Mouse (Mus musculus) CH12.LX (cell line): ENCODE results near the gene Fbxl18. TPM values are rescaled to one million over a fixed set of nuclear protein-coding genes. Genes with fewer than 3 reads are reported as not detected.

ENCODE experiments used
- DNase-seq: peaks from one replicate; pipeline ENCODE4 v3.0.0-alpha.2; 2013; ENCODE audit errors: extremely low read depth
- H3K27ac ChIP-seq: 2 replicates; pipeline ENCODE4 v1.5.1; 2012; ENCODE audit warnings: low read depth, mild to moderate bottlenecking, control low read depth, moderate library complexity; ENCODE audit not compliant: insufficient read depth
- H3K27me3 ChIP-seq: replicated peaks from 2 replicates; pipeline ENCODE3; 2012; ENCODE audit warnings: inconsistent platforms
- H3K36me3 ChIP-seq, 2 experiments: replicated peaks in 1 of 2; 2 replicates each; pipeline versions ENCODE3 to v1.6.1; 2012; ENCODE audit warnings: inconsistent platforms in 1 of 2, low read length in 1 of 2, mild to moderate bottlenecking in 1 of 2, mixed read lengths in 1 of 2, moderate library complexity in 1 of 2; ENCODE audit not compliant: control insufficient read depth in 1 of 2, insufficient read depth in 1 of 2
- H3K4me1 ChIP-seq, 2 experiments: 2 replicates each; pipeline ENCODE4 v1.6.1; 2012; ENCODE audit warnings: inconsistent platforms in 1 of 2, moderate library complexity in 1 of 2; ENCODE audit not compliant: insufficient read depth in 2 of 2, control insufficient read depth in 1 of 2
- H3K4me2 ChIP-seq: 2 replicates; pipeline ENCODE4 v1.6.1; 2012; ENCODE audit warnings: low read depth, mild to moderate bottlenecking, control low read depth; ENCODE audit not compliant: poor library complexity, insufficient read depth, severe bottlenecking
- H3K4me3 ChIP-seq, 3 experiments: fragments of 150-350 bp in 1 of 3; sonication (generic) in 1 of 3; replicated peaks in 1 of 3; 2 replicates each; pipeline versions ENCODE3 to v1.5.1; 2011 to 2012; ENCODE audit warnings: low read depth in 2 of 3, low read length in 2 of 3, mild to moderate bottlenecking in 2 of 3, moderate library complexity in 2 of 3, control low read depth in 1 of 3, improper control_type of control experiment in 1 of 3, inconsistent platforms in 1 of 3, mixed read lengths in 1 of 3; ENCODE audit not compliant: poor library complexity in 1 of 3
- H3K79me2 ChIP-seq: replicated peaks from 2 replicates; pipeline ENCODE4 v1.6.1; 2012; ENCODE audit warnings: mild to moderate bottlenecking, moderate library complexity; ENCODE audit not compliant: control insufficient read depth, poor library complexity, insufficient read depth, severe bottlenecking; ENCODE audit errors: extremely low read depth
- H3K9ac ChIP-seq: 2 replicates; pipeline ENCODE4 v1.6.1; 2012; ENCODE audit warnings: low read depth, mild to moderate bottlenecking, control low read depth, moderate library complexity; ENCODE audit not compliant: insufficient read depth
- H3K9me3 ChIP-seq: replicated peaks from 2 replicates; pipeline ENCODE3; 2012; ENCODE audit warnings: low read length, inconsistent platforms, mixed read lengths
- BHLHE40 ChIP-seq: IDR thresholded peaks from 2 replicates; pipeline ENCODE4 v1.6.1; 2011; ENCODE audit warnings: mild to moderate bottlenecking, low read depth, low read length, improper control_type of control experiment
- CHD1 ChIP-seq: IDR thresholded peaks from 2 replicates; pipeline ENCODE4 v1.6.1; 2012; ENCODE audit warnings: low read depth, low read length, improper control_type of control experiment, inconsistent platforms
- CHD2 ChIP-seq: IDR thresholded peaks from 2 replicates; pipeline ENCODE4 v1.6.1; 2011; ENCODE audit warnings: low read length, improper control_type of control experiment
- CTCF ChIP-seq, 2 experiments: IDR thresholded peaks in 1 of 2; conservative IDR thresholded peaks in 1 of 2; 2 replicates each; pipeline ENCODE4 v1.5.1; 2011 to 2012; ENCODE audit warnings: low read depth in 2 of 2, low read length in 2 of 2, improper control_type of control experiment in 1 of 2, inconsistent platforms in 1 of 2, mild to moderate bottlenecking in 1 of 2, moderate library complexity in 1 of 2
- E2F4 ChIP-seq: IDR thresholded peaks from 2 replicates; pipeline ENCODE4 v1.6.1; 2011; ENCODE audit warnings: low read depth, low read length, improper control_type of control experiment; ENCODE audit not compliant: insufficient replicate concordance
- ELF1 ChIP-seq: IDR thresholded peaks from 2 replicates; pipeline ENCODE4 v1.6.1; 2014; ENCODE audit warnings: low read depth, mild to moderate bottlenecking, inconsistent platforms, low read length, improper control_type of control experiment
- EP300 ChIP-seq: IDR thresholded peaks from 2 replicates; pipeline ENCODE4 v1.6.1; 2011; ENCODE audit warnings: low read length, improper control_type of control experiment
- GABPA ChIP-seq: IDR thresholded peaks from 2 replicates; pipeline ENCODE4 v1.6.1; 2012; ENCODE audit warnings: low read depth, low read length, improper control_type of control experiment, inconsistent platforms; ENCODE audit not compliant: insufficient replicate concordance
- HCFC1 ChIP-seq: IDR thresholded peaks from 2 replicates; pipeline ENCODE4 v1.6.1; 2012; ENCODE audit warnings: low read depth, mild to moderate bottlenecking, inconsistent platforms, low read length, improper control_type of control experiment
- IRF4 ChIP-seq: IDR thresholded peaks from 2 replicates; pipeline ENCODE4 v1.6.1; 2014; ENCODE audit warnings: low read depth, mild to moderate bottlenecking, inconsistent platforms, low read length, improper control_type of control experiment
- JUN ChIP-seq: IDR thresholded peaks from 2 replicates; pipeline ENCODE4 v1.6.1; 2011; ENCODE audit warnings: low read depth, mild to moderate bottlenecking, low read length, improper control_type of control experiment, moderate library complexity; ENCODE audit not compliant: insufficient read depth
- JUND ChIP-seq: conservative IDR thresholded peaks from 2 replicates; pipeline ENCODE4 v1.6.1; 2011; ENCODE audit warnings: low read depth, low read length, improper control_type of control experiment
- KAT2A ChIP-seq: IDR thresholded peaks from 2 replicates; pipeline ENCODE4 v1.6.1; 2012; ENCODE audit warnings: low read length, improper control_type of control experiment, inconsistent platforms; ENCODE audit not compliant: insufficient replicate concordance
- MAX ChIP-seq: IDR thresholded peaks from 2 replicates; pipeline ENCODE4 v1.6.1; 2011; ENCODE audit warnings: low read length, improper control_type of control experiment
- MAZ ChIP-seq: IDR thresholded peaks from 2 replicates; pipeline ENCODE4 v1.6.1; 2012; ENCODE audit warnings: low read depth, mild to moderate bottlenecking, inconsistent platforms, low read length, improper control_type of control experiment, moderate library complexity
- MXI1 ChIP-seq: IDR thresholded peaks from 2 replicates; pipeline ENCODE4 v1.6.1; 2011; ENCODE audit warnings: mild to moderate bottlenecking, low read depth, low read length, improper control_type of control experiment
- MYC ChIP-seq: IDR thresholded peaks from 2 replicates; pipeline ENCODE4 v1.6.1; 2011; ENCODE audit warnings: low read depth, mild to moderate bottlenecking, improper control_type of control experiment, low read length
- NELFE ChIP-seq: IDR thresholded peaks from 2 replicates; pipeline ENCODE4 v1.6.1; 2011; ENCODE audit warnings: low read depth, low read length, improper control_type of control experiment
- NRF1 ChIP-seq: IDR thresholded peaks from 2 replicates; pipeline ENCODE4 v1.6.1; 2014; ENCODE audit warnings: low read depth, mild to moderate bottlenecking, inconsistent platforms, low read length, improper control_type of control experiment, moderate library complexity
- PAX5 ChIP-seq: IDR thresholded peaks from 2 replicates; pipeline ENCODE4 v1.6.1; 2012; ENCODE audit warnings: low read length, inconsistent platforms, mixed read lengths
- POLR2A ChIP-seq: IDR thresholded peaks from 2 replicates; pipeline ENCODE4 v1.6.1; 2011; ENCODE audit warnings: low read depth, mild to moderate bottlenecking, improper control_type of control experiment, low read length
- POLR2AphosphoS2 ChIP-seq: IDR thresholded peaks from 2 replicates; pipeline ENCODE4 v1.6.1; 2011; ENCODE audit warnings: low read depth, low read length, improper control_type of control experiment
- RAD21 ChIP-seq: IDR thresholded peaks from 2 replicates; pipeline ENCODE4 v1.6.1; 2011; ENCODE audit warnings: low read depth, mild to moderate bottlenecking, low read length, improper control_type of control experiment, moderate library complexity
- SIN3A ChIP-seq: IDR thresholded peaks from 2 replicates; pipeline ENCODE4 v1.6.1; 2012; ENCODE audit warnings: low read length, improper control_type of control experiment, inconsistent platforms
- SMC3 ChIP-seq: IDR thresholded peaks from 2 replicates; pipeline ENCODE4 v1.6.1; 2011; ENCODE audit warnings: low read depth, low read length, improper control_type of control experiment
- TCF12 ChIP-seq: IDR thresholded peaks from 2 replicates; pipeline ENCODE4 v1.6.1; 2014; ENCODE audit warnings: low read depth, mild to moderate bottlenecking, inconsistent platforms, low read length, improper control_type of control experiment
- UBTF ChIP-seq: IDR thresholded peaks from 2 replicates; pipeline ENCODE4 v1.6.1; 2012; ENCODE audit warnings: low read depth, mild to moderate bottlenecking, inconsistent platforms, low read length, improper control_type of control experiment, moderate library complexity
- USF1 ChIP-seq: IDR thresholded peaks from 2 replicates; pipeline ENCODE4 v1.6.1; 2014; ENCODE audit warnings: low read depth, mild to moderate bottlenecking, inconsistent platforms, low read length, improper control_type of control experiment
- ZC3H11A ChIP-seq: IDR thresholded peaks from 2 replicates; pipeline ENCODE4 v1.6.1; 2012; ENCODE audit warnings: low read depth, mild to moderate bottlenecking, inconsistent platforms, low read length, improper control_type of control experiment
- ZMIZ1 ChIP-seq: IDR thresholded peaks from 2 replicates; pipeline ENCODE4 v1.6.1; 2012; ENCODE audit warnings: low read depth, mild to moderate bottlenecking, inconsistent platforms, low read length, improper control_type of control experiment
- ZNF384 ChIP-seq: IDR thresholded peaks from 2 replicates; pipeline ENCODE4 v1.6.1; 2012; ENCODE audit warnings: low read depth, low read length, improper control_type of control experiment, inconsistent platforms
- dilution Hi-C: fragments of 300-500 bp; cut with MboI; formaldehyde crosslinking; loops from 2 replicates; pipeline ENCODE4 v1.14.3; 2020; ENCODE audit warnings: low sequenced_read_pairs; ENCODE audit not compliant: extremely low pct_unique_long_range_greater_than_20kb, extremely low pct_ligation_motif_present
- in situ Hi-C: fragments of 300-500 bp; cut with MboI; formaldehyde crosslinking; loops from 3 replicates; pipeline ENCODE4 v1.14.3; 2019; ENCODE audit warnings: low sequenced_read_pairs, low pct_ligation_motif_present, low pct_unique_long_range_greater_than_20kb, mixed read lengths
- polyA plus RNA-seq: library from polyadenylated mRNA; unstranded; fragments of >175 nt; gene quantifications from 2 replicates; pipeline ENCODE4 v1.2.1, GENCODE M21; 2012; ENCODE audit warnings: low read depth; ENCODE audit not compliant: insufficient read length
- total RNA-seq, 2 experiments: library from RNA; depleted of rRNA; stranded (reverse); fragments of 300-350 nt in 1 of 2; fragments of >200 nt in 1 of 2; gene quantifications; 2 replicates each; pipeline ENCODE4 v1.2.3; 2012 to 2014

Fbxl18 gene
- total and polyA plus RNA-seq, 3 experiments = 3.7 to 6.4 (median 5.5) TPM

- peak; percentile 38 for DNase-seq
- Histone ChIP-seq H3K9ac (peak overlapping the region; percentile 83), H3K9me3 (no peaks in the 10 kb centered on the region), H3K4me3 (peak overlapping the region; percentile 30 to 85 (median 61)), H3K36me3 (peaks cover 29 to 34% of the 10 kb centered on the region in 2 experiments), H3K4me2 (peak overlapping the region; percentile 61), H3K27me3 (no peaks in the 10 kb centered on the region), H3K79me2 (peaks cover 38% of the 10 kb centered on the region), H3K27ac (peak overlapping the region; percentile 96), H3K4me1 (peaks cover 41 to 68% of the 10 kb centered on the region in 2 experiments)
- no peak for TF ChIP-seq POLR2AphosphoS2
- 0 out of 2 replicates have a peak, but pooled peaks have one; percentile 4 for TF ChIP-seq MXI1
- dilution Hi-C loops = no loop called here
- in situ Hi-C loops = no loop called here
Measured at GRCm38 (mm10) chr5:142907048-142907802, 12.0 kb upstream of the Fbxl18 start.

- Histone ChIP-seq H3K79me2 (peaks cover 38% of the 10 kb centered on the region), H3K4me3 (peak within 1 kb of the TSS; percentile 64 to 96 (median 85)), H3K9ac (peak within 1 kb of the TSS; percentile 99), H3K4me2 (peak within 1 kb of the TSS; percentile 61), H3K27me3 (no peaks in the 10 kb centered on the region), H3K27ac (peak within 1 kb of the TSS; percentile 97), H3K9me3 (no peaks in the 10 kb centered on the region), H3K4me1 (peaks cover 36 to 62% of the 10 kb centered on the region in 2 experiments), H3K36me3 (peaks cover 36 to 40% of the 10 kb centered on the region in 2 experiments)
- DNase-seq = peak; percentile 93
- in situ Hi-C loops = no loop called here
- dilution Hi-C loops = no loop called here
- peak; percentile 93 for TF ChIP-seq UBTF
- TF ChIP-seq CHD2 = peak; percentile 54
- peak; percentile 96 for TF ChIP-seq TCF12
- peak; percentile 67 for TF ChIP-seq MXI1
- TF ChIP-seq RAD21 = no peak
- TF ChIP-seq ZNF384 = peak; percentile 100
- no peak for TF ChIP-seq EP300
- peak; percentile 67 for TF ChIP-seq HCFC1
- TF ChIP-seq ZC3H11A = no peak
- TF ChIP-seq NELFE = peak; percentile 100
- TF ChIP-seq MAX = no peak; the same call in 1 of the 2 replicates
- TF ChIP-seq PAX5 = no peak
- TF ChIP-seq ZMIZ1 = peak; percentile 100
- peak; percentile 99 for TF ChIP-seq POLR2AphosphoS2
- TF ChIP-seq SIN3A = peak; percentile 73
- 0 out of 2 replicates have a peak, but pooled peaks have one; percentile 31 for TF ChIP-seq IRF4
- peak; percentile 87 for TF ChIP-seq MYC
- no peak for TF ChIP-seq GABPA
- peak; percentile 47 for TF ChIP-seq BHLHE40
- no peak for TF ChIP-seq JUND
- peak; percentile 99 for TF ChIP-seq MAZ
- no peak for TF ChIP-seq JUN
- TF ChIP-seq KAT2A = 0 out of 2 replicates have a peak, but pooled peaks have one; percentile 45
- TF ChIP-seq POLR2A = peak; percentile 100
- TF ChIP-seq E2F4 = no peak
- peak; percentile 65; the same call in 1 of the 2 replicates for TF ChIP-seq NRF1
- TF ChIP-seq ELF1 = no peak; the same call in none of the 2 replicates
- peak; percentile 97 for TF ChIP-seq CHD1
- no peak for TF ChIP-seq CTCF (conservative IDR thresholded peaks at IDR 0.05 in 1 of 2, IDR thresholded peaks at IDR 0.05 in 1 of 2; ENCODE audit: low read depth in 2 of 2, low read length in 2 of 2)
- TF ChIP-seq SMC3 = no peak
- TF ChIP-seq USF1 = no peak
Measured at GRCm38 (mm10) chr5:142906532-142907047, 11.4 kb upstream of the Fbxl18 start, which contains the start of gene Actb. Actb (minus strand) TSS chr5:142906754.
